Mouse (Mus musculus): ENCODE data around the gene Usp47.

The Usp47 gene

DNA sequence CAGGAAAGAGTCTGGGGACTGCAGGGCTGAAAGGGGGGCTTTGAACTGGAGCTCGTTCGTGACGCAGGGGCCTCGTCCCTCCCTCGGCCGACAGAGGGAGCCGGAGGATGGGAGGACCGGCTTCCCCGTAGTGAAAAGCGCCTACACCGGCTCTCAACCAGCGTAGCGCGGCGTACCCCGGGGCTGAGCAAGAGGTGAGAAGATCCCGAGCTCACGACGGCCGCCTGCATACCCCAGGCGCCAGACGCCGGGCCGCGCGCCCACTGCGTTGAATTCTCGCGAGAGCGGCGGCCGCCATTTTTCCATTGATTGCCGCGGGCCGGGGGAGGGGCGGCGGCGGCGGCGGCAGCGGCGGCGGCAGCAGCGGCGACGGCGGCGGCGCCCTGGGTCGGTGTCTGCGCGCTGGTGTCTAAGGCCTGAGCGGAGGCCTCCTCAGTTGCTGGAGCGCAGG, at the start of gene Usp47:
TSS of gene Usp47 (plus strand) at position 355 of the 451 bp plus-strand sequence.
- DNase-seq (ENCODE audit: low spot score in 2 of 2) = peak; percentile 72 to 77

DNA sequence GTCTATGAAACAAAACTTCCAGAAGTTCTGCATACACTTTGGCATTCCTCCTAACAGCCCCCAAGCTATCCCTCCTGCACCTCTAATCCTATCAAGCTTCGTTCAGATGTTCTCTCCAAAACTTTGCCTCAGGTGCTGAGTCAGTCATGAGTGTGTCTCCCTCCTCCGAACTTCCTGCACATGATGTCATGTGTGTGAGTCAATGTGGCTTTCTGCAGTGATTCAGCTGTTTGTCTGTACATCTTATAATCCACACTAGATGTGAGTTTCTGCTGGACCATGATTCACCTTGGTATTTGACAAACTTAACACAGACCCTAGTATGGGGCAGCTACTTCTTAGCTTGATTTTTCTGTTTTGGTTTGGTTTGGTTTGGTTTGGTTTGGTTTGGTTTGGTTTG, 46.9 kb upstream of the Usp47 start:
- no peak for DNase-seq (ENCODE audit: low spot score in 2 of 2)

DNA sequence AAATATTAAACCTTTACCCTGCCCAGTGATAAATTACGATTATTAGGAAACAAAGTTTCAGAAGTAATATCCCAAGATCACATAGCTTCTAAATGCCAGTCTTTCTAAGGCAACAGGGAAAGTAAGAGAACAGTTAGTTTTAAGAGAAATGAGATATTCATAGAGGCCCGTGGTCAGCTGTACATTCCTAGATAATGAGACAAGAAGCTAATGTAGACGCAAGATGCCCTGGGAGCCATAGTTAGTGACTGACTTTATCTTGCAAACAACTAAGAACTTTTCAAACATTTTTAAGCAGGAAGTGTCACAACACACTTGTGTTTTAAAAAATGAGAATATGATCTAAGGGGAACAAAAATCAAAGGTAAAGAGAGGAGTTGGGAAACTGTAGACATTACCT, 45.4 kb upstream of the Usp47 start:
- no peak for DNase-seq (ENCODE audit: low spot score in 2 of 2)

DNA sequence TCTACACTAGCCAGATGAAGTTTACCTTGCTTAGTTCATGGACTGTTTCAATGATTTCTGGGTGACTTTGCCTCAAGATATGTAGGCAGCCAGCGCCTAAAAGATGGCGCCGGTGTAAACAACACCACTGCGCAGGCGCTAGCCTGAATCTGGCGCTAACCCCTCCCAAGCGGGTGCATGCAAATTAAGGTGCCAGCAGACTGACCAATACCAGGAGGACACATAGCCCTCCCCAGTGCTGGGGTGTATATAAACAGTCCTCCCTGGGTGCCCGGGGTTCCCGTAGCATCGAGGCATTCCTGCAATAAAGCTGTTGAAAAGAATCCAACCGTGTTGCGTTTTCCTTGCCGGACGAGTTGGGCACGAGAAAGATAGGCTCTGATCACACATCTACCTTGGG, 41.0 kb upstream of the Usp47 start:
- no peak for DNase-seq (ENCODE audit: low spot score in 2 of 2)

DNA sequence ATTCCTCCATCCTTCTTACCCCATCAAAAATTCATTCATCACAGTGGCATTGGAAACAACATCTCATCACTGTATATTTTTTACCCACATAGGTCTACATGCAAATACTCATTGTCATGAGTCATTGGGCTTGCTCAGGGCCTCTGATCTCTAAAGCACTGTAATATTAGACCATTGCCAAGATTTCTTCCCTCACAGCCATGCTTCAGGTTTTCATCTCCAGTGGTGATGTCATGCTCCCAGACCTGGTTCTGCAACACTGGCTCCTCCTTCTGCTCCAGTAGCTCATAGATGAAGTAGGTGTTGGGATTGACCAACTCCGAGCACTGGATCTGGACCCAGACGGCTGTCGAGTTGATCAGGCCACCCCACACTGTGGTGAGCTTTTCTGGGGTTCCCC, 38.8 kb upstream of the Usp47 start:
- no peak for DNase-seq (ENCODE audit: low spot score in 2 of 2)

DNA sequence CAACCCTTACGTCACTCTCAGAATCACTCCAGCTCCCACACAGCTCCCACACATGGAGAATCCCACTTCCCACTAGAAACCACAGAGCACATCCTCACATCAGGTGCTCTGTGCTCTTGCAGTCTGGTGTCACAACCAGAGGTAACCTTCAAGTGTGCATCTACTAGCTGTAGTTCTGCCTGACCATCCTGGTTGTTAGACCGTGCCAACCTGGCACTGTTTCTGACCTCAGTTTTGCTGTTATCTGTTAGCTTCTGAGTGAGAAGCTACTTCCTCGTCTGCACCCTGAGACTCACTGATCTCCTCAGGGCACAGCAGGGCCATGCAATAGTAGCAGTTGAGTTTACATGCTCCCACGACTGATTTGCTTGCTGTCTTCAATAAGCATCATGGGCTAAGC, 38.0 kb upstream of the Usp47 start:
- no peak for DNase-seq (ENCODE audit: low spot score in 2 of 2)

DNA sequence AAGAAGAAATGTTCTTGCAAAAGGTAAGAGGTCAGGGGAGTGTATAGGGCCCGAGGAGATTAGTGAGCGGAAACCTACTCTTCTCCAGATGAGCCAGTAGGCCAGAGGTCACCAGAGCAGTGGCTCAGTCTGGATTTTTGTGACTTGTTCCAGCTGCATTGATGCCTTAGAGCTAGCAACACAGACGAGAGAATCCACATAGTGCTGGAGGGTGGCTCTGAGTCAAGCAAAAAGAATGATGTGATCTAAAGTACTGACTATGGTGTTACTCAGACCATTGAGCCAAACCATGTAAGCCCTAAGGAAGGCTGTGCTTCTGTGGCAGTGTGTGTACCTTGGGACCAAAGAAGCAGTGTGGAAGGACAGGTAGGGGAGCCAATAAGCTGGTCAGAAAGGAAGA, 36.4 kb upstream of the Usp47 start:
- no peak for DNase-seq (ENCODE audit: low spot score in 2 of 2)

DNA sequence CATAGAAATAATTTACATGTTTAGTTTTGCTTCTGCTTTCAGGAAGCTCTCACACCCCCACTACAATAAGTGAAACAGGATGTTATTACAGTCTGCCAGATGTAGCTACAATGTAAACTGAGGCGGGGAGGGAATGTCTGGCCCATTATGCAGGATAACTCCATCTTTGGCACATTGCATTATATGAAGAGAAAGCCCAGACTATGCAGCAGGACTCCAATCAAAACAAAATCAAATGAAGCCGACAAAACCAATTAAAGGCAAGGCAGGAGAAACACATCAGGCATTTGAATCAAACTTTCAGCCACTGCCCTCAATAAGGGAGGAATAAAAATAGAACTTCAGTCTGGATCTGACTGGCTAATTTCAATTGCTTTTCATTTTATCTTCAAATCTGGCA, 25.9 kb upstream of the Usp47 start:
- no peak for DNase-seq (ENCODE audit: low spot score in 2 of 2)

DNA sequence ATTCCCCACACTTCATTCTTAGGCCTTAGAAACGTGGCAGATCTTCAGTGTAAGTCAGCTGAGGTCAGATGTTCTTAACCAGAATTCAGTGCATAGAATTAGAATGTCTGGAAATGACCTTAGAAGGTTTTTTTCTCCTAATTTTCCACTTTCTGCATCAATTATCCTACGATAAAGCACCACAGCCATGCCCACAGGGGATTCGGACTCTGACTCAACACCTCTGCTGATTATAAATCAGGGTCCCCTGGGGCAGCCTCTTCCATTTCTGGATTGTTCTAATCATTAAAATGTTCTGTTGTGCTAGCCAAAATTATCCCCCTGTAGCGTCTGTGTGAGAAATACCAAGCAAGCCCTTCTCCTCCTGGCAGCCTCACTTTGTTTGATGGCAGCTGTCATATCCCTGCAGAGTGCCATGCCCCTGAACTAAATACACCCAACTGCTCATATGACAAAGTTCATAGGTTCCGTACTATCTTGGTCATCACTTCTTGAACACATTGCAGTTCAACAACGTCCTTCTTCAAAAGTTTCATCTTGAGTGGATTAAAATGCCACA, 24.8 kb upstream of the Usp47 start:
- DNase-seq (ENCODE audit: low spot score in 2 of 2) = no peak

DNA sequence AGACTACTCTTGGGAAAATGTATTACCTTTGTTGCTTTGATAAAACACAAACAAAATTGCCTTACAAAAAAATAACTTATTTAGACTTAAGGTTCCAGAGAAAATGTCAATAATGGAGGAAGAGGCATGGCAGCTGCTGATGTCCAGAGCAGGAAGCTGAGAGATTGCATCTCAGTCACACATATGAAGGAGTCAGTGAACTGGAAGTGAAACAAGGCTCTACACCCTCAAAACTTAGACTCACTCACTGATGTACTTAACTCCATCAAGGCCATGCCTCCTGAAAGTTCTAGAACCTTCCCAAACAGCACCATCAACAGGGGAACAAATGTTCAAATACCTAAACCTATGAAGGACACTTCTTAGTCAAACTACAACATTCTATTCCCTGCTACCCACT, 23.9 kb upstream of the Usp47 start:
- no peak for DNase-seq (ENCODE audit: low spot score in 2 of 2)

DNA sequence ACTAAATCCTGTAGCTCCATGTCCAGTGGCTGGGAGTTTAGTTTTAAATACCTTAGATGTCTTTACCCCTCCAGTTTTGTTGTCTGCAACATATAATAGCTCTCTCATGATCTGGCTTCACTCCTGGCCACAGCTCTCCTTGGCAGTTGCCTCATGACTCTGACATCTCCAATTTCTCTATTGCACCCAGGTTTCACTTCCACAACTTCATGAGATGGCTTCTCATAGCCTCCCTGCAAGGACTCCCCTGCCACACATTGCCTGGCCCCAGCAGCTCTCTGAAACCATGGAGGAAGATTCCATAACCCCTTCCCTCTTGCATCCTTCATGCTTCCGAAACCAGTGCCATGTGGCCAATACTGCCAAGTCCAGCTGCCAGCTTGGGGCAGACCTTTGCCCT, 23.1 kb upstream of the Usp47 start:
- DNase-seq (ENCODE audit: low spot score in 2 of 2) = no peak

DNA sequence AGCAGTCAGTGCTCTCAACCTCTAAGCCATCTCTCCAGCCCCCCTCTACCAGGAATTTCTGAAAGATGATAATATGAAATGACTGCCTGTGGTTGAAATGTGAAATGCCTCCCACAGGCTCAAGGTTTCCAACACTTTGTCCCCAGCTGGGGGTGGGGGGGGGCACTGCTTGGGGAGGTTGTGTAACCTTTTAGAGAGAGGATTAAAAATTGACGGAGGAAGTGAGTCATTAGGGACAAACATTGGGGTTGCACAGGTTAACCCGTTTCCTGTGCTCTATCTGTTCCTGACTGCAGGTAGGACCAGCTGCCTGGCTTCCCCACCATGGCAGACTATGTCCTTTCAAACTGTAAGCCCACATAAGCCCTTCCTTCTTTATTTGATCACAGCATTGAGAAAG, 12.8 kb upstream of the Usp47 start:
- no peak for DNase-seq (ENCODE audit: low spot score in 2 of 2)

DNA sequence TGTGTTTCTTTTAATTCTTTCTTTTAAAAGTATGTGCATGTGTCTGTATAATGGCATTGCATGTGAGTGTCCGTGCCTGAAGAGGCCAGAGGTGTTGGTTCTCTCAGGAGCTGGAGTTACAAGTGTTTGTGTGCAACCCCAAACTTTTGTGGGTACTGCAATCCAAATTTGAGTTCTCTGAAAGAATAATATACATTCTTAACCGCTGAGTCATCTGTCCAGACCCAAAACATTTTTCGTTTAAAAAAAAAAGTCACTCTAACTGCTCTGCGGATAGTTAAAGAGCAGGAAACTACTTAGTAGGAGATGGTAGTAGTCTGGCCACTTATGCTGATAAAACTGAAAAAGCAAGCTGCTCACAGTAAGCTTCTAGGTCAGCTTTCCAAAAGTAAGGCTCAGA, 12.3 kb upstream of the Usp47 start:
- DNase-seq (ENCODE audit: low spot score in 2 of 2) = no peak

DNA sequence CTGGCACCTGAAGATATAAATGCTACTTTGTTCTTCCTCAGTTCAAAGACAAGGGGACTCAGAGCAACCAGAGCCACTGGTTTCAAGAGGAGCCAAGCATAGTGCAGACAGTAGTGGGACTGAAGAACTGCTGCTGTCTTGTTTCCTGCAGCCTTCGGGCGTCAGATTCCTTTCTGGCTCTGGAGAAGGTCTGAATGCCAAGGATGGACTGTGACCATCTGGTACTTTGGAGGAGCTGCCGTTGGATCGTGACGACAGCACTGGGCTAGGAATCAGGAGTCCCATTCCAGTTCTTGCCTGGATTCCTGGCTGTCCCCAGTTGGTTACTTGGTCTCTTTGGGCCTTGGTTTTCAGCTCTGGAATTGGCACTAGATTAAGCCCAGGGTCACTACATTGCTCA, 11.2 kb upstream of the Usp47 start:
- no peak for DNase-seq (ENCODE audit: low spot score in 2 of 2)

DNA sequence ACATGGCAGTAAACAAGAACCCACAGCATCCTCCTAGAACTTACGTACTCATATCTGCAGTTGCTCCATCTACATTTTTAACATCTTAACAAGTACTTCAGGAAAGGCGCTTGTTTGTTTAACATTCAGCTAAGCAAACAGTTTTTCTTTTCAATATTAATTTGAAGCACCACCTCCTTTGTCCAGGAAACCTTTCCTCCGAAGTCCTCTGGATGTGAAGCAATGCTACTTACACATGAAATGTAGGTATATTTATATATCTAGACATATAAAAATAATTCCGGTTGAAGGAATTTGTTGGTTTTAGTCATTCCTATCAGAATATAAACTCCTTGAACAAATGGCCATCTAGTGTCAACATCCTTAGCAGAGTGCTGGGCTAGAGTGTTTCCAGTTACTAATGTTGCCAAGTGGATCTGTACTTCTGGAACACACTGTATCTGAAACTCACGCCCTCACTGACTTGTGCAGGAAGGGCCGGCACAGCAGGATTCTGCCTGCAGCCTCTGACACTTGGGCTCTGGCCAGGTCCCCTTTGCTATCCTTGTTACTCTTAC, 10.6 kb upstream of the Usp47 start:
- no peak for DNase-seq (ENCODE audit: low spot score in 2 of 2)

DNA sequence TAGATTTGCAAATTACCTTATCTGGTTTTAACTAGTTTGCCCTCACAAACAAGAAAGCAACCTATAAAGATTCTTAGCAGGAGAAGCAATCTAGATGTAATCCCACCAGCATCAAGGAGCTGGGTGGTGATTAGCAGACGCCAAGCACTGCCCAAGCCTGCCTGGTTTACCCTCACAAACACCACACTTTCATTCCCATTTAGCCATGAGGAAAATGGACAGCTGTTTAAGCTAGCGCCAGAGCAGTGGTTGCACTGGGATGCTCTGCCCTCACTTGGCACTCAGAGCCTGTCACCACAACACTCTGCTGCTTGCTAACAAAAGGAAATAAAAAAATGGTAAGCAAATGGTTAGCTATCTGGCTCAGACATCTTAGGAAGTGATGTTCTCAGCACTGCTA, 9.2 kb upstream of the Usp47 start:
- DNase-seq (ENCODE audit: low spot score in 2 of 2) = no peak

DNA sequence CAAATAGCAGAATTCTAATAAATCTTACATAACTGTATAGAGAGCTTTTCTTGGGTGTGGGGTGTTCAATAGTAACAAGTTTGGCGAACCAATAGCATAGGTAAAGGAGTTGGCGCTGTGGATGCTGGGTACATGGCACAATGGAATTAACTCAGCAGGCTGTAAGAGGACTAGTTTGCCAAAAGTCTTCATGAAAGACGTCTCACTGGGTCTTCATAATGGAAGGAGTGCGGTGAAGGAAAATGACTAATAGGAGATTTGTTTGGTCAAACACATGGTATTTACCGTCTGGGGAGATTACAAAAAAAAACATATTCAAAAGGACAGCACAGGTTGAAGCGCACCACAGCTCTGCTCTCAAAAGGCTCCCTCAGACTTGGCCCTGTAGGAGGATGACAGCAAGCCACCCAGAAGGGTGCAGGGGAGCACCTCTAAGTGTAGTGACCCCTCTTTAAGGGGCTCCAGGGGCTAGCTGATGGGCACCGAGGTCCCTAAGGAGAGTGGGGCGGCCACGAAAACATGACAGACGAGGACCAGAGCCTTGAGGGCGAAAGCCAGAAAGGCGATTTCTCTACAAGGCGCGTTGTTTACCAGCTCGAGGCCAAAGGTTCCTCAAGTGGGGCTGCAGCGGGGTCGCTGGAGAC, 676 bp upstream of the Usp47 start:
- DNase-seq (ENCODE audit: low spot score in 2 of 2) = no peak

DNA sequence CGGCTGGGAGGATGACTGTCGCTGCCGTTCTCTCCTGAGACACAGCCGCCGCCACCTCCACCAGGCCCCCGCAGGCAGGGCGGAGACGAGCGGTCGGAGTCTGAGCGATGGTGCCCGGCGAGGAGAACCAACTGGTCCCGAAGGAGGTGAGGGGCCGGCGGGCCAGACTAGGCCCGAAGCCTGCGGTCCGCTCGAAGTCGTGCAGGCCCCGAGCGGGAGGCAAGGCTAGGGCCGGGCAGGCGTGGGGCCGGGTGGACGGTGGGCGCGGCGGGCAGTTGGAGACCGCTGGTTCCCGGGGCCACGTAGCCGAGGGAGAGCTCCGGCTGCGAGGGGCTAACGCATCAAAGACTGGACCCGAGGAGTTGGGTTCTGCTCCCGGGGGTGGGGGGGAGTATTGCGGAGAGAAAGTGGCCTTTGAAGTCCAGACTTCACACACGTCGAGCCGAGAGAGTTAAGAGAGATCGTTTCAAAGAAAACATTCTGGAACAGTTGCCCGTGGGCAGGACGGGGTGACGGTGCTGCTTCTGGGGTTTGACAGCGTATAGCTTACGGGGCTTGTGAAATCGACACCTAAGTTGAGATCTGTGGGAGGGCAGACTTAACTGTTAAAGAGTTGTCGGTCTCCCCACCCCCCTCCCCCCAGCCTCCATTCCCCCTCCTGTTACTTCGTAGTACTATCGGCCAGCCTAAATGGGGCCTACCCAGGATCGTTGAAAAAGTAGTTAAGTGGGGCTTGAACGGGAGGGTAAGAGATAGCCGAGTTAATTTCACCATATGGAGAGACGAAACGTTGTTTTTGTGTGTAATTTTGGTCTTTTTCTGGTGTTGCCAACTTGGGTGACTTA, 519 bp downstream of the Usp47 start:
- peak in 1 of 2 experiments; percentile 45 for DNase-seq (ENCODE audit: low spot score in 2 of 2)

DNA sequence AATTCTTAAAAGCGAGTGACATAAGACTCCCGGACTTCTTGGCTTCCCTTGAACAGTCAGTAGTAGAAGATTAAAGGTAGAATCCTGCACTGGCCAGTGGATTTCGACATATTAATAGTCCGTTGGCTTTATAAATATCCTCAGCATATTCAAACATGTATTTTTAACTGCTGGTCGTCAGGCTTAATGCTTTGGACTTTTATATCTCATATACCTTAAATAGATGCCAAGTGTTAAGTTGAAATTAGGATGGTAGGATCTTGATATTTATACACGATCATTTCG, 1.1 kb downstream of the Usp47 start:
- DNase-seq (ENCODE audit: low spot score in 2 of 2) = no peak

DNA sequence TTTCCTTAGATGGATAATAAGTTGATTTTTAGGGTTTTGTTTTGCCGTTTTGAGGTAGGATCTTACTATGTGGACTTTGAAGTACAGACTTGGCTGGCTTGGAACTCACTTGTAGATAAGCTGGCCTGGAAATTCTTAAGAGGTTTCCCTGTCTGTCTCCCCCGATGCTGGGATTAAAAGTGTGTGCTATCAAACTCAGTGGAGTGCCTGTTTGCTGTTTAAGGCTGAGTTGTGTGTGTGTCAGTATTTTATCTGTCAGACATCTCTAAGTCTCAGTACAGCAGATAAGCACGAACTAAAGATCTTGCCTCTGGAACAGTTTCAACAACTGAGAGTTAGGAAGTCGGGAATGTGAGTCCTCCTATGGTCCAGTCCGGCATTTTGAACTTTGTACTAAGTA, 1.6 kb downstream of the Usp47 start:
- no peak for DNase-seq (ENCODE audit: low spot score in 2 of 2)

DNA sequence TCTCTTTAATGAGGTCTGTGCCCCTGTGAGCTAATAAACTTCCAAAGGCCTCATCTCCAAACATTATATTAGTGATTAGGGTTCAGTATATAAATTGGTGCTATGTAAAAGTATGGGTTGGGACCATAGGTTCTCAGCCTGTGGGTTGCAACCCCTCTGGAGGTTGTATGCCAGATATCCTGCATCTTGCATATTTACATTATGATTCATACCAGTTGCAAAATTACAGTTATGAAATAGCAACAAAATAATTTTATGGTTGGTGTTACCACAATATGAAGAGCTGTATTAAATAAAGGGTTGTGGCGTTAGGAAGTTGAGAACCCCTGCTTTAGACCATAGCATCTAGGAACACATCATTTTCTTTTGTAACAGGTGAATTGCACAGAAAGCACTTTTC, 7.3 kb downstream of the Usp47 start:
- DNase-seq (ENCODE audit: low spot score in 2 of 2) = no peak

DNA sequence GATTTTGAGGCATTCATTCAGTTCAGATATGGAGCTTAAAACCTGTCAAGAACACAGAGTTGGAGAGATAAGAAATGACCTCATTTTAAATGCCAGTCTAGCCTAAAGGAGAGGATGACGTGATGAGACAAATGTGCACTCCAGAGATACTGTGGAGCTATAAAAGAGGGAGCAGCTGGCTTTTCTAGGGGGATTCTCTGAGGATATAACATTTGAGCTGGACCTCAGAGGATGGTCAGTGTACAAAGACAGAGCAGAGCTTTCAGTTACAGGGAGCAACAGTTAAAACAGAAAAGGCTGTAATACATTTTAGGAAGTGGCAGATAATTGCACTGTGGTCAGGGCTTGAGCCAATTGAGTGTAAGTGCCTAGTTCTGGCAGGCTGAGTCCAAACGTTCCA, 12.5 kb downstream of the Usp47 start:
- no peak for DNase-seq (ENCODE audit: low spot score in 2 of 2)

DNA sequence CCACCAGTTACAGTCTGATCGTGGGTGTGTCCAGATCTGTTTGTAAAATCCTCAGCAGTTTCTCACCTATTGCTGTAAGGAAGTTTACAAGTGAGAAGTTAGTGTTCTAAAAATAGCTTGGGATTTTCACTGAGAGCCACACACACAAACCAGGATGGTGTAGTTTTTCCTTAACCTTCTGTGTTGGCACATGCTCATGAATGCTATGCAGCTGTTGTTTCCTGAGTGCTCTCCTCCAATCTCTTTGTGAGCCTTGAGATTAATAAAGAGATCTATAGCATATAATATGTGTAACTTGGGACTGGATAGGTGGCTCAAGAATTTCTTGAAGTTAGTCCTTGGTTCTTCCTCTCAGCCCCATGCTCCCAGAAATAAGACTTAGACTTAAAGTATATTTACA, 13.3 kb downstream of the Usp47 start:
- DNase-seq (ENCODE audit: low spot score in 2 of 2) = no peak

Measured in frontal cortex, postnatal 25 days (tissue).